Mouse (Mus musculus) spleen, postnatal 10 days (tissue): Measurements from ENCODE around the gene Adgrg7.
A peak's percentile ranks its signal among the peaks of the same experiment; 100 is the strongest.

Experiments used
- DNase-seq, 2 experiments: peaks; one replicate each; pipeline ENCODE4 v3.0.0; 2021 to 2022; ENCODE audit warnings: low spot score in 2 of 2

Gene Adgrg7

DNA sequence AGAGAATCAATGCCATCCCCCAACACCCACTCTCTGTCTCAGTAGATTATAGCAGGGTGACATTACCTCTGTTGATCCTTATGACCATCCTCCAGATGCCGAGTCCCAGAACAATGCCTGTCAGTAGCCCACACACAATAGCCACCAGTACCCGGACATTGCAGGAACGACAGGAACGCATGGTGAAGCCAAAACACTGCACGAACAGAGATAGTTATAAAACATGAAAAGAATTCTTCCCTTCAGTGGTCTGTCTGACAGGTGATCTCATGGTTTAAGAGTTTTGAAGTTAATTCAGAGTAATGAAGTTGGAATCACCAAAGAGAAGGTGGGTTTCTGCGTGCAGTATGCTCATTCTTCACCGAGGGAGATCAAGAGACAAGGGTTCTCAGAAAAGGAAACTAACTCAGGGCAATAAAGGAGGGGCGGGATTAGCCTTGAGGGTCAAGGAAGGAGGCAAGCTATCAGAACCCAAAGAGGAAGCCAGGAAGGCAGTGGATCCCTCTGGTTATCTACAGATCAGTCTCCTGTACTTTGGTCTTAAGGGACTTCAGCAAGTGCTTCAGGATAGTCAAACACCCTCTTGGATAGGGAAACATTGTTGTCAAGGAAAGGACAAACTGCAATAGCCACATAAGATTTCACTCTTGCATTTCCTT is at the start of gene Adgrg7:
TSS of gene Adgrg7 (minus strand) at position 375 of the 659 bp plus-strand sequence.
- no peak for DNase-seq

DNA sequence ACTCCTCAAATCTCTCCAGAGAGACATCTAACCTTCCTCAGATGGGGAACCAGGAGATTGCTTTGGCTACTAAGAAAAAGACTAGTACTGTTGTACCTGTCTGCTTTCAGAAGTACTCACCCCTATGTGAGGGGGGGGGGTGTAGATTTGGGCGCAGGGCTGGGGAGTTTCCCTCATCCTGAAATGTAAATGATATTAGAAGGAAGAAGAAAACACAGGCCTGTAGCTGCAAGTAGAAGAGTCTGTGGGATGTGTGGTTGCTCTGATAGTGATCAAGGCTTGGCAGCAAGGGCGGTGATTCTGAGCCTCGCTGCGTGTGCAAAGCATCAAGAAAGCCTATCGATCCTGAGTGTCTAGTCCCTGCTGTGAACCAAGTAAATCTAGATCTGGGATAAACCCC is 47.3 kb upstream of the Adgrg7 start:
- DNase-seq, result no peak

DNA sequence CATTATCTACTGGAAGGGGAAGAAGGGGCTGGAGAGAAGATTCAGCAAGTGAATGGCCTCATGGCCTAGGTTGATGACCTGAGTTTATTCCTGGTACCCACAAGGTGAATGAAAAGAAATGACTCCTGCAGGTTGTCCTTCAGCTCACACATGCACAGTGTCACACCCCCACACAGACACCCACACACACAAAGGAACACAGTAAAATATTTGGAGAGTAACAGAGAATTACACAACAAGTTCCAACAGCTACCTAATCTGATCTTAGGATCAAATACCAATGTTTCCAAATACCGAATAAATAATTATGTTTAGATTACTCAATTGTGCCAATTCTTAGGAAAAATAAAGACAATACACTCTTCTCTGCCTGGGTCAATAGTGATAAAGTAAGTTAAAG is 37.7 kb upstream of the Adgrg7 start:
- DNase-seq, result no peak

DNA sequence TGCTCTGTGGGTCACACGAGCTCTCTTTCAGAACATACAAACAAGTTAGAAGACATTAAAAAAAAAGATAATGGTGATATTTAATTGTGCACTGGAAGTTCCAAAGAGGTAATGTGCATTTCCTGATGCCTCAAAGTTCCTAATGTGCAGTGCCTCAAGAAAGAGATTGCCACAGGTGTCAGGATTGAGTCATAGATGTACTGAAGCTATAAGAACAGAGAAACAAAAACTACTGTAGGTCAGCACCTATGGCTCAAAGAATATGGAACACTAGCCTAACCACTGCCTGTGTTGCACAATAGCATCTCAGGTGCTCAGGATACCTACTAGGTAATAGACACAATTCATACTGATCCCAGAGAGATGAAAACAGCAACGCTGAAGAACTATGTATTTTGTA is 36.3 kb upstream of the Adgrg7 start:
- no peak for DNase-seq

DNA sequence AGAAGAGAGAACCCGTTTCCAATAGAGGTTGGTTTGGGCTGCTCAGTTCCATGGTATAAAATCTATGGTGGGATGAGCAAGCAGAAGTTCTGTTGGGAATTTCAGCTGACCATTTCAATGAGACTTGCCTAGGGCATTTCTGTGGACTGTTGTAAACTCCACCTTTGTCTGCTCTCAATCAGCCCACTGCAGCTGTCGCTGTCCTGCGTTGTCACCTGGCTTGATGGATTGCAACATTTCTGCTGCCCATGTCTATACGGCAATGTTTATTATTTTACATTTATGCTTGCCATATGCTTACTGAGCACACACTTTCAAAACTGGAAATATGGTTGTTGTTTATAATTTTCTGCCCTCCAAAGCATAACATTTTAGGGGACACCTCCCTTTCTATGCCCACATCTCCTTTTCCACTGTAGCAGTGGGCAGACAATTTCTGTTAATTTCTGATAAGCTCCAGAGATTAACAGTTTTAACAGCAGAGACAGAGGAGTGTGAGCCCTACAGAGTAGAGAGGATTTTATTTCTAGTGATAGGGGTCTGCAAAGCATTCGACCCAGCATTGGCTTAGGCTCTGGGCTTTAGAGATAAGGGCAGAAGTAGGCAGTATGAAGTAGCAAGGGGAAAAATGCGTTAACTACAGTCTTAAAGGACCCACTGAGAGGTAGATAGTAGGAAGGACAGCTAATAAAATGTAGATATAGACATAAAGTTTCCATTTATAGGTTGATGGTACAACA is 5.9 kb upstream of the Adgrg7 start:
- peak in 1 of 2 experiments; percentile 36 for DNase-seq

DNA sequence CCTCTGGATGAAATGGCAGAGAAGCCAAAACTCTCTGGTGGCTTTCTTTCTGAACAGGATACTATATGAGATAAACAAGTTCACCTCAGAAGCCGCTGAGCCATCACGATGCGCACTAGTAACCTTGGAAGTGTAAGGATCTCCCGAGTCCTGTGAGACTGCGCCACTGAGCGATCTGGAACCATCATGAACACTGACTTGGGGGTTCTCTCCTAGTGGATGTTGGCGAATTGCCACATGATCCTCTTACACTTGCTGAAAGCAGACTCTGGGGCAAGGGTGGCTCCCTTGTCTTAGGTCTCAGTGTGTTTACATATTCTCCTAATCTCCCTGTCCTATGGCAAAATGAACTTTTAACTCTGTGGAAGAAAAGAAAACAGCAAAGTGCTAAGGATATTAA is 5.3 kb upstream of the Adgrg7 start:
- DNase-seq, result peak in 1 of 2 experiments; percentile 26

DNA sequence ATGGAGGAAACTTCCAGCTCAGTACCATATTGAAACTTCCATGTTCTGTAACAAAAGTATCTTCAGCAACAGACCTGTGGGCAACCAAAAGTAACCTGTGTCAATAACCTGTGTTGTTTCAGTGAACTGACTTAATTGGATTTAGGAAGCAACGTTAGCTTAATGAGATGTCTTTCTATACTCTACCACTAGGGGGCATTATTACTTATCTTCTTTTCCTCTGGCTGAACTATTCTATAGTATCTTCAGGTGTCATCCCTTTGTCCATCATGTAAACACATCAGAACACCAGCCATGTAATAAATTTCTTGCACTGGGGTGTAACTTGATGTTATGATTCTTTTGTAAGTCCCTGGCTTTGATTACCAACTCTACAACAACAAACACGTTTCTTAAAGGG is 4.8 kb upstream of the Adgrg7 start:
- no peak for DNase-seq

DNA sequence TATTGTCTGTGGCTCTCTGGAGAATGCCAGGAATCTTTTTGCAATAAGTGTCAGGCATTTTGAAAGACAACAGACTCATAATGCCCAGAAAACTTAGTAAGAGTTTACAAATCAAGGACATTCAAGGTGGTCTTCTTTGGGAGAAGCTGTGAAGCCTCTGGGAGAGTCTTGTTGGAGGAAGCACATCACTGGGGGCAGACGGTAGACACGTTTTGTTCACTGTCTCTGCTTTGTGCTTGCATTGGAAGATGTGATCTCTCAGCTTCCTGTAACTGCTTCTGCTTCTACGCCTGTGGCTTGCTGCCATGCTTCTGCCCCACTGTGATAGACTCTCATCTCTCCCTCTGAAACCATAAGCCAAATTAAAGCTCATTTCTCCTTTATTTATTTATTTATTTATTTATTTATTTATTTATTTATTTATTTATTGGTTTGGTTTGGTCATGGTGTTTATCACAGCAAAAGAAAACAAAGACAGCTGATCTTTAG is 3.9 kb upstream of the Adgrg7 start:
- DNase-seq, result no peak

DNA sequence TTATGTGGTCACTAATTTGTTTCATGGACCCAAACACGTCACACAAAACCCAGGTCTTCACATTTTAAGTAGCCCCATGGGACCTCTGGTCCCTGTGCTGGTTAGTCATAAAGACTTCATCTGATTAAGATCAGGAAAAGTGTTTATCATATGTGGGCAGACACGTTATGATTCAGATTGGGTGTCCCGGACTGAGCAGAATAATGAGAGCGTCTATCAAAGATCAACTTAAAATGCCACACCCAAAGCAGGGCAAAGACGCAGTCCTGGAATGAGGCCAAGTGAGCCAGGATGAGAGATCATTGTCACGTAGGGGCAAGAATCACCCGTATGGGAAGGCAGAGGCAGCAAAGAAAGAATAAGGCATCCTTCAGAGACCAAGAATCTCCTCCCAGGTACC is 3.2 kb upstream of the Adgrg7 start:
- DNase-seq, result no peak

DNA sequence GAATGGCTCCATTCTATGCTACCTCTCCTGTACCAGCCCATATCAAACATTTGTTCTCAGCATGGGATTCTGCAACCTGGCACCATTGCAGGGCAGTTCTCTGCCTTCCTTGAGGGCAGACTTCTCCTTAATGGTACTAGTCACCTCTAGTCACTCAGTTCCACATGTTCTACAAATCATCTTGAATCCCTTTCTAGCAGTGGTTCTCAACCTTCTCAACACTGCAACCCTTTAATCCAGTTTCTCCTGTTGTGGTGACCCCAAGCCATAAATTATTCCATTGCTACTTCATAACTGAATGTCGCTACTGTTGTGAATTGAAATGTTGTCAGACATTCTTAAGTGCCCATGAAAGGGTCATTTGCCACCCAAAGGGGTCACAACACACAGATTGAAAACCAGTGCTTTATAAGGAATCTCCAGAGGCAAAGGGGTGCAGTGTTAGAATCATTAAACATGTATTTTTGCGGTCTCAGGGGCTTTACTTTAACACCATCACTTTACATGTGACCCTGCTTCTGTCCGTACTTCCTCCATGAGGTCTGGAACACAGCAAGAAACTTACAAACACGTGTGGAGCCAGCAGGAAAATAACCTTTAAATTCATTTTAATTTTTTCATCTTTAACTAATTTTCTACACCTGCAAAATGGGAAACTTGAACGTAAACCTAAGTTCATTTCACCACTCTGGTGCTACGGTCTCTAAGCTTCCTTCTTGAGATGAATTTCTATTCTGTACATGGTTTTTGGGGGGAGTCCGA is 1.1 kb downstream of the Adgrg7 start:
- no peak for DNase-seq

DNA sequence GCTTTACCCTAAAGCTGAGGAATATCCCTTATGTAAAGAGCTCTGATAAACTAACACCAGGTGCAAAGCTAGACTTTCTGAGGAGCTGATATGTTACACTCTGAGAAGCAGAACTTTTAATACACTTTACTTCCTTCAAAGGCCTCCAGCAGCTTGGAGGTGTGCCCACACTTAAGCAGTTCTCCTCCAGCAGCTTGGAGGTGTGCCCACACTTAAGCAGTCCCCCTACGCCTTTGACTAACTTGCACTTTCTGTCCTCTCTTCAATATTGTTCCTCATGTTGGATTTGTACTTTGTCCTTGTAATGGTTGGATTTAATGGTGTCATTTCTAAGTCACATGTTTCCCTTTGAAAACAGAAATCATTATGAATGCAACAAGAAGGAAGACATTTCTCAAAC is 1.9 kb downstream of the Adgrg7 start:
- no peak for DNase-seq

DNA sequence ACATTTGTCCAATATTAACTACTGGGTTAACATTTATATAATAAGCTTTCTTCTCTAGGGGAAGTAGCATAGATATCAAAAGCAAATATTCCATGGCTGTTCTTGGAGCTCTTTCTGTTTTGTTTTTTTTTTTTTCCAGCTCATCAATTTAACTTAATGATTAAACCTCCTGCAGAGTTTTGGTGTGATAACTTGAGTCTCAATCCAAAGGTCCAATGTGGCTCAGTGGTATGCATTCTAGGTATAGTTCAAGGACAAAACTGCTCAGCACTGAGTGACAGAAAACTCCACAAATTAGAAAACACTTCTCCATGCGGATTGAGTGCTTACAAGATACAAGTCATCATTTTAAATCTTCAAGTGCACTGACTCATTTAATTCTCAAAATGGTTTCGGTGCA is 9.7 kb downstream of the Adgrg7 start:
- DNase-seq, result no peak

DNA sequence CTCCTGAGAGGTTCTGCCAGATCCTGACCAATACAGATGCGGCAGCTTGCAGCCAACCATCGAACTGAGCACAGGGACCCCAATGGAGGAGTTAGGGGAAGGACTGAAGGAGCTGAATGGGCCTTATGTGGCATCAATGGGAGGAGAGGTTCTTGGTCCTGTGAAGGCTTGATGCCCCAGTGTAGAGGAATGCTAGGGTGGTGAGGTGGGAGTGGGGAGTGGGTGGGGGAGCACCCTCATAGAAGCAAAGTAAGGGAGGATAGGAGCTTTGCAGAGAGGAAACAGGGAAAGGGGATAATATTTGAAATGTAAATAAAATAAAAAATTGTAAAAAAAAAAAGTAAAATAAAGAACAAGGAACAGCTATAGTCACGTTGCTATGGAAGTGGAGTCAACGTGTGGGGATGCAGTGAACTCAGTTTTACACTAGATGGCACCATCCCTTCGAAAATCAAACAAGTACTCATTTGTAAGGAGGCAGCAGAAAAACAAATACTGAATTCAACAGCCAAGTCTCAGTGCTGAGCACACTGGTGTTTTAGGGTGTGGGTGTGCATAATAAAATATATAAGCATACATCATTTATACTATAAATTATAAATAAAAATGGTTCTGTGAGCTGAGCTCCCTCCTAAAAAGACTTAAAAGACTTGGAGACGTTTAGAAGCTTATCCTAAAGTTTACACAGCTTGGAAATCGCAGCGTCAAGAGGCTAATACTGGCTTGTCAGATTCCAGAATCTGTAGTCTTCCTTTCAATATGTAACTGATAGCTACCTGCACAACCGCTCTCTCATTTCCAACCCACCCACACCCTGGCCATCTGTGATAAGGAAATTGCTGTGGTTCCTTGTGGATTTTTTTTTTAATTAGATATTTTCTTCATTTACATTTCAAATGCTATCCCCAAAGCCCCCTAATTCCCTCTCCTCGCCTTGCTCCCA is 24.2 kb downstream of the Adgrg7 start:
- DNase-seq, result peak in 1 of 2 experiments; percentile 19

DNA sequence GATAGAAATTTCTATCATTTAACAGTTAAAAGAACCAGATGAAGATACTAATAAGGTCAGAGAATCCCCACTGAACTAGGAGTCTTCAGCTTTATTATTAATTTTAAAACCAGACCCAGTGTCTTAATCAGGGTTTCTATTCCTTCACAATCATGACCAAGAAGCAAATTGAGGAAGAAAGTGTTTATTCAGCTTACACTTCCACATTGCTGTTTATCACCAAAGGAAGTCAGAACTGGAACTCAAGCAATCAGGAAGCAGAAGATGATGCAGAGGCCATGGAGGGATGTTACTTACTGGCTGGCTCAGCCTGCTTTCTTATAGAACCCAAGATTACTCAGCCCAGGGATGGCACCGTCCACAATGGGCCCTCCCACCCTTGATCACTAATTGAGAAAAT is 66.6 kb downstream of the Adgrg7 start:
- DNase-seq, result no peak

DNA sequence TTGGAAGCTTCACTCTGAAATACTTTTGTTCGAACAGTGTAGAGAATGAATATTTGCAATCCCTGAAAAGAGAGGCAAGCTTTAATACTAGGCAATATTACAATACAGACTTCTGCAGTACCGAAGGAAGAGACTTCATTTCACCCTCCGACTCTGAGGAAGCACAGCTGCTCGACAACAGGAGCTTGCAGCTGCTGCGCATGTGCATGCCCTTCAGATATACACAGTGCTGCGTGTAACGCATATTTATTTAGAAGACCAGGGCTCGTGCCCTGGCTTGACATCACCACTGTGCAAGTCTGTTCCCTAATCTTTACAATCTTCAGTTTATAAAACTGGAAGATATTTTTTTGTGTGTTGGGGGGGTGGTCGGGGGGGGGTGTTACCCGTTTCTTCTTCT is 70.7 kb downstream of the Adgrg7 start:
- DNase-seq, result no peak

DNA sequence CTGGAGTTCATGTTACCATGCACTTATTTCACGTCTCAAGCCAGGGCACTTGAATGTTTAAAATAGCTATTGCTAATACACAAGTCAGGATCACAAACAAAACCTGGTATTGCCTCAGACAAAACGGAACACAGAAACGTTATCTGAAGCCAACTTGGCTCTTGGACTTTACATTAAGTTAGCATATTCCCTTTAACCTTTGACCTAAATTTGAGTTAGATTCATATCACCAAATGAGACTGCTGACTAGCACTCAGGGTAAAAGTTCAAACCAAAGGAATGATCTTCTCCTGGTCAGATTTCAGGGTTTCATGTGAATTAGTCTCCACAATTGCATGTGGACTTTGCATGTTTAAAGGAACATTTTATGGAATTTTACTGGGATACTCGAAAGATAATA is 73.3 kb downstream of the Adgrg7 start:
- no peak for DNase-seq

DNA sequence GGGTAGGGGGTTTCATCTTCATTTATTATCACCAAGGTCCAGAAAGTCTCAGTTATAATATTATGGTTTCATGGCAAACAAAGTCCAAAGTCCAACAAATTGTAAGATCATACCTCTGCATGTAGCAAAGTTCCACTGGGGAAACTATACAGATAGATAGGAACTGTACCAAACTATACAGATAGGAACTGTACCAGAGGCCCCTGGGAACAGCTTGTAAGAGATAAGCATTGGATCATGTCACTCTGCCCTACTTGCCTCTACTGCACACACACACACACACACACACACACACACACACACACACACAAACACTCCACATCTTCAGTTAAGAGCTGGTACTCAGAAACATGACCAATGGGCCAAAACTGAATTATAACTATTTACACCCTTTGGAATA is 76.6 kb downstream of the Adgrg7 start:
- DNase-seq, result no peak

DNA sequence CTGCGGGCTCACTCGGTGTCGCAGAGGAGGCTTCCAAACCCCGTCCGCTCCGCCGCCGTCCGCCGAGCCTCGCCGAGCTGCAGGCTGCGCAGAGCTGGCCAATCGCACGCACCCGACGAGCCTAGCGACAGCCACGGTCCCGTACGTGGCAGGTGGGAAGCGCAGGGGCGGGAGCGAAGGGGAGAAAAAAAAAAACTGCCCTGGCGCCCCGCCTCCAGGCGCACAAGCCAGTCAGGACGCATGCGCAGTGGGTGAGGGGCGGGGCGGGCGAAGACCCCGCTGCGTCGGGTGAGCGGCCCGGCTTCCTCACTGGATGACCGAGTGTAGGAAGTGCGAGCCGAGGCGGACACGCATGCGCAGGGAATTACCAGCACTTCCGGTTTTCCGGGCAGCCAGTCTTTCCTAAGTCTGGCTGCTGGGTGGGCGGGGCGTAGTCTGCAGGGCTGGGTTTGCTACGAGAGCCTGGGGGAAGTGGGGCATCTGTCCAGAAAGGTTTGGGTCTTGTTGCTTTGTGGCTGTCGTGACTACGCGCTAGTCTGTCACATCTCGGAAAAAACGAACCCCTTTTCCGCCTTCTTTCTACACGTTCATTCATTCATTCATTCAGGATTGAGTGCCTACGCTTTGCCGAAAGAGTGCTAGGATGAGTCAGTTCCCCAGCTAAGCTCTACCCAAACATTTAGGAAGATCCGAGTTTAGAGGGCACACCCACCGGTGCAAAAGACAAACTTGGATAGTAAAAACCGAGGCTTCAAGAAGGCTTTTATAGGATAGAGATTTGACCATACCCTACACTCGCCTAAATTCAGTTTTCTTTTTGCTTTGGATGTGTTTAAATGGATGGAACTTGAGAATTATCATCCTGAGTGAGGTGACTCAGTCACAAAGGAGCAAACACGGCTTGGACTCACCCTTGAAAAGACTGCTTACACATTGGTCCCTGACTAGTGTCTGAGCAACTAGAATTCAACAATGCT is 78.1 kb downstream of the Adgrg7 start, which contains the start of gene Tfg:
TSS of gene Tfg (minus strand) at position 227 of the 977 bp plus-strand sequence.
- DNase-seq, result peak; percentile 92 to 97

DNA sequence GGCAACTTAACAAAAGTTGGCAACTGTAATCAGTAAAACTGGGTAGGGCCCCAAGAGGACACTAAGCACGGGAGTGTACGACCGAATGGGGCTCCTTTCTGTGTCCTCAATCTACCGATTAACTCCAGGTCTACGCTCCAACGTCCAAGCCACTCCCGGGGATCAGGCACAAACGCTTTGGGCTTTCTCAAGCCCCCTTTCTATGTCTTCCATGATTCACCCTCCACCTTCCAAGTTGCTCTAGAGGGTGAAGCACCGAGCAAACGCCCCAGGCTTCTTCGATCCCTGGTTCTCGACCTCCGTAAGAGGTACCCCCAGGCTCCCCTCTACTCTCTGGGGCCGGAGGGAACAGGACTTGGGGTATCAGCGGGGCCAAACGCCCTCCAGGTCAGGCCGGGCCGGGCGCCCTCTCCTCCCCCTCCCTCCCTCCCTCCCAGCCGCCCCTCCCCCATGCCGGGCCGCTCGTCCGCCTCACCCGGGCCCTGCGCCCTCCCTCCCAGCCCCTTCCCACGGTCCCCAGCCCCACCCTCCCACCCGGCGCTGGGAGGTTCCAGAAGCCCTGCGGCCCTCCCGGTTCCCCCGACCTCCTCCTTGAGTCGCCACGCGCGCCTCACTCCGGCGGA is 79.0 kb downstream of the Adgrg7 start:
- peak; percentile 57 to 60 for DNase-seq

DNA sequence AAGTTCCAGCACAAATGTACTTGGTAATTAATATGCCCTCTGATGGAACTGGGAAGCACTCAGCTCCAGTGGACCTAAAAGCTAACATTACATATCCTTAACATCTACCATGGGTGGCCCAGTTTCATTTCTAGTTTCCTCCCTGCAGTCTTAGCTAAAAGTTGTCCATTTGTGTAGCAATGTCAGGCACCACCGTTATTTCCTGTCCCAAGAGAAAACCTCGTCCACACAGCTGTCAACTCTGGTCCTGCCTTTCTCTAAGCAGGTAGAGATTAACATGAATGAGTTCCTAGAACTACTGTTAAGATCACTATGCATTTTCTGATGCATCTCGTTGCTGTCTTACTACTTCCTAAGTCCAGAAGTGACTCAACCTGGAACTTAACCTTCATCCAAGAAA is 80.0 kb downstream of the Adgrg7 start:
- DNase-seq, result no peak
